In genomic region chr2:46883216-46883615, GRCm38 (mm10) we compare ENCODE assay signal across 28 mouse cellular contexts.
DNase-seq lines count a peak whose midpoint lies in the region; ATAC-seq and TF ChIP-seq lines count a peak whose summit lies in the region.
"Had no signal": no experiment of that assay in that cellular context is flagged by ENCODE, and none has a peak within 500 bp of the region (broad histone marks: within the 10 kb centered on the region; RNA-seq: fewer than 3 reads in every experiment).

No protein-coding gene starts in this region.

- no peak overlapping the region for H3K27ac ChIP-seq in stomach, postnatal 0 days (replicated peaks)
- H3K27ac ChIP-seq: embryonic facial prominence, embryonic 12.5 days; embryonic facial prominence, embryonic 15.5 days; forebrain, embryonic 12.5 days; forebrain, embryonic 15.5 days; heart, adult 2 months; heart, embryonic 10.5 days; heart, embryonic 13.5 days; hindbrain, embryonic 14.5 days; hindbrain, postnatal 0 days had no signal

- H3K27me3 ChIP-seq in stomach, postnatal 0 days (ENCODE audit: control insufficient read depth, insufficient read depth, low read length), result no peaks in the 10 kb centered on the region
- H3K27me3 ChIP-seq: CH12.LX; embryonic facial prominence, embryonic 12.5 days; embryonic facial prominence, embryonic 15.5 days; forebrain, embryonic 12.5 days; forebrain, embryonic 15.5 days; heart, embryonic 13.5 days; Patski had no signal

- TF ChIP-seq CTCF in stomach, postnatal 0 days (IDR thresholded peaks at IDR 0.05; ENCODE audit: low read depth), result no peak

- H3K9ac ChIP-seq in stomach, postnatal 0 days (ENCODE audit: low read length), result no peak overlapping the region
- H3K9ac ChIP-seq: embryonic facial prominence, embryonic 12.5 days; embryonic facial prominence, embryonic 15.5 days; forebrain, embryonic 12.5 days; forebrain, embryonic 15.5 days; heart, embryonic 13.5 days; hindbrain, embryonic 14.5 days had no signal

- H3K4me1 ChIP-seq in stomach, postnatal 0 days (replicated peaks; ENCODE audit: control insufficient read depth, insufficient read depth), result no peaks in the 10 kb centered on the region
- H3K4me1 ChIP-seq: embryonic facial prominence, embryonic 12.5 days; embryonic facial prominence, embryonic 15.5 days; forebrain, embryonic 12.5 days; forebrain, embryonic 15.5 days; heart, embryonic 10.5 days; heart, embryonic 13.5 days had no signal

- peak; percentile 42 for DNase-seq in layer of hippocampus, adult 11-12 months (ENCODE audit: low spot score)
- DNase-seq in layer of hippocampus, postnatal 10 days (ENCODE audit: low spot score in 2 of 2), result no peak
- DNase-seq in brain, adult 2 months (ENCODE audit: low read depth, low spot score), result peak; percentile 40
- peak; percentile 21 to 33 for DNase-seq in layer of hippocampus, adult 8-10 months (ENCODE audit: low spot score in 2 of 2)
- DNase-seq in cerebellum, adult 8-10 months, result no peak
- no peak for DNase-seq in stomach, postnatal 0 days (ENCODE audit: low spot score)
- DNase-seq: adrenal gland, postnatal 14 days; B cell, adult 2 months; cerebellum, adult 18-20 months; cerebellum, adult 9-11 months; cerebellum, postnatal 25 days; gastrocnemius, postnatal 10 days; gastrocnemius, postnatal 36 days; heart, adult 2 months; heart, postnatal 14 days; heart, postnatal 4 days had no signal

- 68% methylated on average over 2 of the region's 2 CpGs for WGBS in stomach, postnatal 0 days

- no peaks in the 10 kb centered on the region for H3K9me3 ChIP-seq in stomach, postnatal 0 days (ENCODE audit: control insufficient read depth, low read length)
- H3K9me3 ChIP-seq: embryonic facial prominence, embryonic 12.5 days; embryonic facial prominence, embryonic 15.5 days; forebrain, embryonic 12.5 days; forebrain, embryonic 15.5 days; G1E; heart, embryonic 10.5 days; heart, embryonic 13.5 days had no signal

- TF ChIP-seq EP300 in stomach, postnatal 0 days (optimal IDR thresholded peaks at IDR 0.05), result no peak

- no peak overlapping the region for H3K4me3 ChIP-seq in stomach, postnatal 0 days (ENCODE audit: low read depth, low read length)
- H3K4me3 ChIP-seq: embryonic facial prominence, embryonic 12.5 days; embryonic facial prominence, embryonic 15.5 days; forebrain, embryonic 12.5 days; forebrain, embryonic 15.5 days; heart, adult 2 months; heart, embryonic 10.5 days; heart, embryonic 13.5 days had no signal

- no peak for ATAC-seq in stomach, postnatal 0 days (ENCODE audit: low FRiP score, low TSS enrichment)
- ATAC-seq: forebrain, embryonic 15.5 days; hindbrain, postnatal 0 days; inflammation-experienced regulatory T-cells, adult 6 months; Patski had no signal

- H3K4me2 ChIP-seq in stomach, postnatal 0 days (replicated peaks; ENCODE audit: low read depth), result no peak overlapping the region
- H3K4me2 ChIP-seq: embryonic facial prominence, embryonic 12.5 days; embryonic facial prominence, embryonic 15.5 days; forebrain, embryonic 12.5 days; forebrain, embryonic 15.5 days; heart, embryonic 13.5 days; hindbrain, embryonic 14.5 days had no signal

- no peaks in the 10 kb centered on the region for H3K36me3 ChIP-seq in stomach, postnatal 0 days (ENCODE audit: control insufficient read depth, insufficient read depth, low read length)
- H3K36me3 ChIP-seq: embryonic facial prominence, embryonic 12.5 days; embryonic facial prominence, embryonic 15.5 days; forebrain, embryonic 12.5 days; forebrain, embryonic 15.5 days; G1E; heart, embryonic 10.5 days; heart, embryonic 13.5 days had no signal

Comparison
In these comparisons a context has a peak if more than half of its experiments do, and no peak if none do; other contexts are left out.
1. DNase-seq: peak in layer of hippocampus, adult 11-12 months (single experiment), brain, adult 2 months (single experiment) and layer of hippocampus, adult 8-10 months (2 of 2); none in layer of hippocampus, postnatal 10 days (0 of 2), cerebellum, adult 8-10 months (single experiment) and stomach, postnatal 0 days (single experiment).